Mouse (Mus musculus) G1E-ER4 (cell line): ENCODE data around the gene Col4a1. TPM values are rescaled to one million over a fixed set of nuclear protein-coding genes. Genes with fewer than 3 reads are reported as not detected.

Experiments
- GATA1 ChIP-seq: IDR thresholded peaks from one replicate; pipeline ENCODE4 v1.8.0; 2012; ENCODE audit warnings: low read length, inconsistent platforms
- polyA plus RNA-seq: library from polyadenylated mRNA; stranded (reverse); fragments of >175 nt; gene quantifications from 2 replicates; pipeline ENCODE4 v1.2.3, GENCODE M21; 2012

Col4a1 gene
- polyA plus RNA-seq, 1 experiment, result not detected

DNA sequence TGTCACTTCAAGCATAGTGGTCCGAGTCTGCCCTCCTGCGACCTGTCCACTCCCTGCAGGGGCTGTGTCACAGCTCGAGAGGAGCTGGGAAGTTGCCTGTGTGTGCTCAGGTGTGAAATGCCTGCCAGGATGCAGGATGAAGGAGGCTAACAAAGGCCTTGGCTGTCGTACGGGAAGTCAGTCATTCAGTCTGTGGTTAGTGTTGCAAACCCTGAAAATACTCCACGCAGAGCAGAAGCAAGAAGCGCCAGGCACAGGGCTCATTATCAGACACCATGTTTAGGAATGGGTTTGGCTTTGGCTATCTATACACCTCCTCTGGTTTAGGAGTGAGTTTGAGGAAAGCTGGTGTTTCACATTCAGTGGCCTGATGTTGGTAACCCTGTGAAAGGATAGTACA lies 114.0 kb downstream of the Col4a1 start:
- no peak for TF ChIP-seq GATA1

- no peak for TF ChIP-seq GATA1
These were observed 114.6 kb downstream of the Col4a1 start for GRCm38 (mm10) chr8:11197988-11198387.

- no peak for TF ChIP-seq GATA1
These were observed 115.4 kb downstream of the Col4a1 start for GRCm38 (mm10) chr8:11197261-11197660.

- TF ChIP-seq GATA1, result no peak
These were observed 119.8 kb downstream of the Col4a1 start for GRCm38 (mm10) chr8:11192719-11193324.

DNA sequence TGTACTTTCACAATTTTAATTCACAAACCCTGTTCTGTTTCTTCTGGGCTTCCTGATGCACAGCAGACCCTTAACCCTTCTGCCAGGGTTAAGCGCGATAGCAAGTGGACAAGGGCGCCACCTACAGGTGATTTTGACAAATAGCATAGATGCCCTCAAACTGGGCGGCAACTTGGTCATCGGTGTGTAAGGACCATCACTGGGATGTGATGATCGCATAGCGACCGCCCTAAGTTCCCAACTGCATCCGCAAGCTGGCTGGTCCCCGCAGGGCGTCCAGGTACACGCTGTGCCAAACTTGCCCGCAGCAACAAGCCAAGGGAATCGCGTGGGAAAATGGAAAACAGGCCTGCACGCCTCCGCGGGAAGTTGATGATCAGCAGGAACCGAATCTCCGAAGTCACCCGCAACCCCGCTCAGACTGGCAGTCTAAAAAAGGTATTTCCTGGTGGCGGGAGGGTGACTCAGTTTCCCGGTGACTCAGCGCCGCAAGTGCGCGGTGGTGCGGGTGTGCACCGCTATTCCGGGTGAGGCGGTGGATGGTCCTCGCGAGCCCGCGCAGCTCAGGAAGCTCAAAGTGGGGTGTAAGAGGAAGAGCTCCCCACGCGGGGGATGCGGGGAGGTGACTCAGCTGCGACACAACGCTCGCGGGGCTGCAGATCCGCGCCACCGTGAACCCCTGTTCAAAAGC lies 124.9 kb downstream of the Col4a1 start:
- TF ChIP-seq GATA1, result no peak

GRCm38 (mm10) chr8:11186456-11186855 lies 126.2 kb downstream of the Col4a1 start:
- no peak for TF ChIP-seq GATA1

DNA sequence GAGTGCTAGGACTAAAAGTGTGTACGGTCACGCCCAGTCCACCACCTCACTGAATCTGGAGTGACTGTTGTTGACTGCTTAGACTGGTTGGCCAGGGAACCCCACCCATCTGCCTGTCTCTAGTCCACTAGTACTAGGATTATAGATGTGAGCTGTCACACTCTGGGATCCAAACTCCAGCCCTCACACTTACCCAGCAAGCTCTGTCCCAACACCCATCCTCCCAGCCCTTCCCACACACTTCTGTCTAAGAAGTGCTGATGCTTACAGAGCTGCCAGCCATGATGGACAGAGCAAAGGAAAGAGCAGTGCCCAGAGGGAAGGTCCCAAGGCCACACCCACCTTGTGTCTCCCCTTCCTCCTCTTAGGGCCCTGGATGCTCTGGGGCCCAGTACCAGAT lies 127.0 kb downstream of the Col4a1 start:
- no peak for TF ChIP-seq GATA1

DNA sequence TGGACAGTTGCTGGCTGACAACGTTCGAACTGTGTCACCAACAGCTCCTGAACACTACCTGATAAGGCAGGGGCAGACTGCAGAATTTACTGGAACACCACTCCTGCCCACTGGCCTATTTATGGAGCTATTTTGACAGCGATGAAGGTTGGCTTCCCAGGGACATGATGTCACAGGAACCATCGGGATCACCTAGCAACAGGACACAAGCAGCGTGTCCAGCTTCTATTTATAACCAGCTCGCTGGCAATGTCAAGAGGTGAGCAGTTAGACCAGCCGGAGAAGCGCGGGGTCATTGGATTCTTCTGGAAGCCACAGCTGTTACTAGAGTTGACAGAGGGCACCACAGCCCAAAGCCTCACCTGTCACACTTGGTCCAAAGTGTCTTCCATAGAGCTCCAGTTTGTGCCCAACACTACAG lies 129.0 kb downstream of the Col4a1 start:
- no peak for TF ChIP-seq GATA1

- TF ChIP-seq GATA1, result no peak
These were observed 130.0 kb downstream of the Col4a1 start for GRCm38 (mm10) chr8:11182606-11183005.

GRCm38 (mm10) chr8:11182148-11182484 lies 130.5 kb downstream of the Col4a1 start:
- no peak for TF ChIP-seq GATA1

- no peak for TF ChIP-seq GATA1
These were observed 131.0 kb downstream of the Col4a1 start for GRCm38 (mm10) chr8:11181420-11182147.

- no peak for TF ChIP-seq GATA1
These were observed 132.8 kb downstream of the Col4a1 start for GRCm38 (mm10) chr8:11179869-11180268.

DNA sequence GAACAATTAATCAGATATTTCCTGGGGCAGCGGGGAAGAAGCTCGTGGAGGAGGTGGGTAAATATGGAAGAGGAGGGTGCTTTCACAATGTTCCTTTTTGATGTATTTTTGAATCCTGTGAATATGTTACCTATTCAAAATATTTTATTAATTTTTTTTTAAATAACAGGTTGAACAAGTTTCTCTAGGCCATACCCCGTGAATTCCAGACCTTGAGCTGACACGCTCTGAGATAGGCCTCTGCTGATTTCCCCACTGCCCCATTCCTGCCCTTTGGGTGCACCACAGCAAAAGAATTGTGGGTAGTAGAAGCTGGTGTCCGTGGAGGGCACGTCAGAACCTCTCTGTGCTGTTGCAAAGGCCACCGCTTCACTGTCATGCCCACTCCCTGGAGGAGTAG lies 136.2 kb downstream of the Col4a1 start:
- no peak for TF ChIP-seq GATA1

DNA sequence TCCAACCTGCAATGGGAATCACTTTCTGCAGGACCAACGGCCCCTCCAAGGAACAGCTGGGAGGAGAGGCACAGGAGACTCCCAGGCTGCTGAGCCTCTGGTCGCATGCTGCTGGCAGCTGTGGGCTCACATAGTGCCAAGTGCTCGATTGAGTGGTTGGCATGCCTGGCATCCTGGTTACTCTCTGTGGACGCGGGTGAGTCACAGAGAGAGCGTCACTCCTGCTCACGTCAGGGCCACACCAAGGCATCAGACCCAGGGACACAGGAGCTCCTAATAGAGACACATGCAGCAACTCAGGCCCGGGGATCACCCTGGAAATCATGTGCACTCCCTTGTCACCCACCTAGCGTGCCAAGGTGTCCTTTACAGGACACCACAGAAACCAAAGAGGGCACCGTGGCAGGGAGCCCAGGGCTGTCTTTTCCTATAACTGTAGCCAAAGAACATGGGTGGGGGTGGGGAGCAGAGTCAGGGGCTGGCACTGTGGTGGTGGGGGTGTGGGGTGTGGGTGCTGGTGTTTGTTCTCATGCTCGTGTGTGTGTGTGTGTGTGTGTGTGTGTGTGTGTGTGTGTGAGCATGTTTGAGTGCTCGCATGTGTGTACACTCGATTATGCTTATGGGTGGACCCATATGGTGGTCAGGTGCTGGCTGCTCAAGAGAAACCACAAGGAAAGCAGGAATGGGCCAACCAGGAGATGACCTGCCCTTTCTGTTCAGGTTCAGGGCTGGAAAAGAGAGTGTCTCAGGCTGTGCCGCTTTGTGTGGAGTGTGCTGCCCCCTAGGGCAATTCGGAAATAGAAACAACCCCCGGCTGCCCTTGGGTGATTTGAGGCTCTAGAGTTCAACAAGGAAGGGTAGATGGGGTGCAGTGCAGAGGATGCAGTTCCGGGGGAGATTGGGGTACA lies 139.1 kb downstream of the Col4a1 start:
- TF ChIP-seq GATA1, result no peak

DNA sequence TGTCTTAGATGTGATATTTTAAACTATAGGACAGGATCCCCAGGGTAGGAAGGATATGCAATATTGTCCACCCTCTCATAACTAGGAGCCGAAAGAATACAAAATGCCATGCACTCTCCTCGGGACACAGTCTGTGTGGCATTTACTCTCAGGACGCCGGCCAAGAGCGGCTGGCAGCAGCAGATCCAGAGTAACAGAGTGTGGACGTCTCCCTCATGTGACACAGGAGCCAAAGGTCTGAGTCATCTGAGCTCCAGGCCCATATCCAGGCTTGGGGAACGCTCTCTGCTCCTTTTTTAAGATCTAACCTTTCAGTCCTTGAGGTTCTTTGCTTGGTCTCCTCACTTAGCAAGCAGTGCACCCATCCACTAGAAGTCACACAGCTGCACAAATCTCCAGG lies 141.1 kb downstream of the Col4a1 start:
- TF ChIP-seq GATA1, result no peak

- TF ChIP-seq GATA1, result no peak
These were observed 143.2 kb downstream of the Col4a1 start for GRCm38 (mm10) chr8:11169383-11169782.
